Mouse (Mus musculus): ENCODE measurements around the gene St8sia6. TPM values are rescaled to one million over a fixed set of nuclear protein-coding genes. Genes with fewer than 3 reads are reported as not detected.
"Not testable (repeated sequence)": the region's sequence is repeated elsewhere in the genome, so short reads cannot be mapped to it uniquely, and the experiment has no call there.

The St8sia6 gene
- total RNA-seq, 2 experiments from 2014 or later: 1.3 to 1.8 TPM

DNA sequence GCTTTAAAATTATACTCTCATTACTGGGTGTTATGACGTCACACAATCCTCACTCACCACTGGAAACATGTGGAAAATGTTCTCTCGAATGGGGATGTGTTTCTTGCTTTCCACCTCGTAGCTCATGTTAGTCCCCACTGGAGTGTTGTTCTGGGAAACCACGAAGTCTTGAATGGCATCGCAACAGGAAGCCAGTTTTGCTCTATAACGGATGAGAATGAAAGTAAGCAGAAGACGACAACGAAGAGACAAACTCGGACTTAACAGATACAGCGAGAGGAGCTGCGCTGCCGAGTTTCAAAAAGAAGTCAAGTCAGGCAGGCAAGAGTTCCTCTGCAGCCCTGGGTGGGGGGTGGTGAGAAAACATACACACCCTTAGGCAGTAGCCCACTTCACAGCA, 121.4 kb downstream of the St8sia6 start:
- intact Hi-C loops (cut with DNase I): loop anchor here (10.0 kb wide), 1 partner anchor 262 kb away; no protein-coding TSS in a partner anchor
- no peak for DNase-seq

DNA sequence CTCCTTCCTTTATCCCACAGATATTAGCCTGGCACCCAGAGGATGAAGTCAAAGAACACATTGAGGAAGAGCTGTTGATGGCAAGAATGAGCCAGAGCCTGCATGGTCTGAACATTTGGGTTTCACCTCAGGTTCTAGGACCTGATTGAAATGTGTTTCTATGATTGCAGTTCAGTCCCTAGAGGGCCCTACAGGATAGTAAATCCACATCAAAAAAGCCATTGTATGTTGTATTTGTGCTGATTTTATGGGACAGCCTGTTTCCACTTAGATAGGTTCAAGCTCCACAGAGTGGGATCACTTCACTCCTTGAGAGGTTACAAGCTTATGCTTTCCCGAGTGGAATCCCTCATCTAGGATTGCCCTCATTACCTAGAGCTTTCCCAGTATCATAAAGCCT, 159.0 kb downstream of the St8sia6 start:
- intact Hi-C loops (cut with DNase I): no loop called here
- DNase-seq: no peak

DNA sequence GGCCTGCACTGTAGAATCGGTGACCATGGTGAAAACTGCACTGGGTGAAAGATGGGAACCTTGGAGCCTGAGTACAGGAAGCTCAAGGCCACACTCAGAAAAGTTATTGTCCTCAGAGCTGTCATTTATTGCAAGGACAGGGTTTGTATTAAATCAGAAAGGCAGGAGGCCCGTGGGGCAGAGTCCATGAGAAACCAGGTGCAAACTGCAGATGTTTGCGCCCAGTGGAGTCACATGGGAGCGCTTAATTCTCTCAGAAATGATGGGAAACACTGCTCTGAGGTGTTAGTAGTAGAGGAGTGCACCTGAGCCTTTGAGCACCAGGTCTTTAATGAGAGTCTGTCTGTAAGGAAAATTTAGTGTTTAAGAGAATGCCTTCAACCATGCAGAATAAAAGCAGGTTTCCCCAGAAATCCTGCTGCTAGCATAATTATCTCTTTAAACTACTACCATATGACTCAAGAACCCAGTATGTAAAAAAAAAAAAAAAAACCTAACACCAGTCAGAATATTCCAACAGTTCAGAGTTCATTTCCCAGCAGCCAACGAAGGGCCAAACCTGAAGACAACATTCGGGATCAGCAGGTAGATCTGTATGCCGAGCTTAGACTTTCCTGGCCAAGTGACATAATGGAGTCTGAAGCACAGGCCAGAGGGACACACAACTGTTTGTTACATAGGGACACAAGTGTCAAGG, 163.6 kb downstream of the St8sia6 start:
- no peak for DNase-seq
- intact Hi-C loops (cut with DNase I): no loop called here

- intact Hi-C loops (cut with DNase I); DNase-seq: not testable (repeated sequence)
Observed at GRCm38 (mm10) chr2:13603636-13604035, 190.2 kb downstream of the St8sia6 start.

DNA sequence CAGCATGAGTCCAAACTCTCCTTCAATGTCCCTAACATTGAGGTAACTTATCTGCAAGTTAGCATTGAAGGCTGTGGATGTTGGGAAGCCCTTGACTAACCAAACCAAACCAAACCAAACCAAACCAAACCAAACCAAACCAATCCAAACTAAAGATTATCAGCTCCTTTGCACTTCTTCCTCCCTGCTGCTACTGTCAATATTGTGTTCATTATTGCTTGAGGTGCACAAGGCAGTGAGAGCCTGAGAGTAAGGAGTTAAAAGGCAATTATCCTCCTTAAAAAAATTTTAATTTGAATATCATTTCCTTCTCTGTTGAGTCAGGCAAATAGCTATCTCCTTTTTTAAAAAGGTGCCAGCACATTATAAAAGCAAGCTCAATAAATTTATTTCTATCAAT, 190.8 kb downstream of the St8sia6 start:
- DNase-seq: no peak

More for the DNA sequence above, 190.8 kb downstream of the St8sia6 start:
- intact Hi-C loops (cut with DNase I): no loop called here

Other genes starting within 250 kb of the St8sia6 start
- 10 to 100 TPM in 1 of 2 experiments, 1 to 10 TPM in 1; 9.4 to 11.1 TPM for gene Trdmt1, start 249.4 kb downstream of the St8sia6 start, total RNA-seq (2021)
- gene Vim, start 220.1 kb downstream of the St8sia6 start, total RNA-seq (2021): 100 to 1,000 TPM; 921 to 996 TPM